Mouse (Mus musculus) embryonic facial prominence, embryonic 12.5 days (tissue): Measurements from ENCODE around the gene Bicdl1. TPM values are rescaled to one million over a fixed set of nuclear protein-coding genes. Genes with fewer than 3 reads are reported as not detected.

Experiments used
- ATAC-seq: fragments of 200-750 bp; cut with Nextera tagmentation; 2 replicates; pipeline ENCODE4 v1.8.0; 2017; ENCODE audit not compliant: insufficient number of reproducible peaks, insufficient read depth, low FRiP score, low TSS enrichment
- H3K27ac ChIP-seq: fragments of 300-500 bp; sonication (generic); 2 replicates; pipeline ENCODE4 v1.5.1; 2016; ENCODE audit warnings: mild to moderate bottlenecking
- H3K27me3 ChIP-seq: fragments of 300-500 bp; sonication (generic); 2 replicates; pipeline ENCODE4 v1.6.1; 2016; ENCODE audit warnings: mild to moderate bottlenecking, moderate library complexity
- H3K36me3 ChIP-seq: fragments of 300-500 bp; sonication (generic); 2 replicates; pipeline ENCODE4 v1.6.1; 2016; ENCODE audit warnings: mild to moderate bottlenecking
- H3K4me1 ChIP-seq: fragments of 300-500 bp; sonication (generic); 2 replicates; pipeline ENCODE4 v1.6.1; 2016
- H3K4me2 ChIP-seq: fragments of 300-500 bp; sonication (generic); replicated peaks from 2 replicates; pipeline ENCODE4 v1.6.1; 2016; ENCODE audit warnings: mild to moderate bottlenecking, moderate library complexity
- H3K4me3 ChIP-seq: fragments of 300-500 bp; sonication (generic); 2 replicates; pipeline ENCODE4 v1.5.1; 2016; ENCODE audit warnings: mild to moderate bottlenecking
- H3K9ac ChIP-seq: fragments of 300-500 bp; sonication (generic); 2 replicates; pipeline ENCODE4 v1.6.1; 2016; ENCODE audit warnings: mild to moderate bottlenecking, moderate library complexity
- H3K9me3 ChIP-seq: fragments of 300-500 bp; sonication (generic); 2 replicates; pipeline ENCODE4 v1.6.1; 2016; ENCODE audit warnings: mild to moderate bottlenecking, moderate library complexity
- WGBS: fragments of 180-500 bp; shearing (Covaris S2); methylation state at CpG from one replicate; pipeline ENCODE4 v1.1.7; 2016; 5-methylcytosine and 5-hydroxymethylcytosine counted together
- polyA plus RNA-seq: library from polyadenylated mRNA; unstranded; fragments of >200 nt; fragmentation: Nextera tagmentation; extraction: Ambion mirVana; gene quantifications from 2 replicates; pipeline ENCODE4 v1.2.1, GENCODE M21; 2016

Bicdl1 gene
- polyA plus RNA-seq, 1 experiment from 2014 or later, result 12.4 TPM

DNA sequence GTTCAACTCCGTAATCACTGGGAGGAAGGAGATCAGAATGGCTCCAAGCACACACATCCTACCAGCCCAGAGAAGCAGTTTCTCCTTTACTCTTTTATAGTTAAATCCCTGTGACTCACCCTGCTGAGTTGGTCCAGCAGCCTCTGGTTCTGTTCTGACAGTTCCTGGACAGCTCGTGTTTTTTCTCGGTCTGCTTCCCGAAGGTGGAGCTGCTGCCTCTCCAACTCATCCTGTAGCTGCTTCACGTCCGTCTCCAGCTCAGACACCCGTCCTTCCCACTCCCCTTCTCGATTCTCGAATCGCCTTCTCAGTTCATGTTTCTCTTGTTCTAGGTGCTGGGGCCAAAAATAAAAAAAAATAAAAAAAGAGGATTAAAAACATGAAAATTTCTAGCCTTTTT lies 7.0 kb downstream of the Bicdl1 start:
- Histone ChIP-seq H3K9ac (no peak overlapping the region), H3K4me3 (no peak overlapping the region), H3K27ac (no peak overlapping the region), H3K27me3 (0 out of 2 replicates have a peak, but pooled peaks cover 4% of the 10 kb centered on the region), H3K9me3 (no peaks in the 10 kb centered on the region), H3K4me2 (no peak overlapping the region), H3K4me1 (no peaks in the 10 kb centered on the region), H3K36me3 (no peaks in the 10 kb centered on the region)
- 86% methylated on average over 10 of the region's 10 CpGs for WGBS
- no peak for ATAC-seq

DNA sequence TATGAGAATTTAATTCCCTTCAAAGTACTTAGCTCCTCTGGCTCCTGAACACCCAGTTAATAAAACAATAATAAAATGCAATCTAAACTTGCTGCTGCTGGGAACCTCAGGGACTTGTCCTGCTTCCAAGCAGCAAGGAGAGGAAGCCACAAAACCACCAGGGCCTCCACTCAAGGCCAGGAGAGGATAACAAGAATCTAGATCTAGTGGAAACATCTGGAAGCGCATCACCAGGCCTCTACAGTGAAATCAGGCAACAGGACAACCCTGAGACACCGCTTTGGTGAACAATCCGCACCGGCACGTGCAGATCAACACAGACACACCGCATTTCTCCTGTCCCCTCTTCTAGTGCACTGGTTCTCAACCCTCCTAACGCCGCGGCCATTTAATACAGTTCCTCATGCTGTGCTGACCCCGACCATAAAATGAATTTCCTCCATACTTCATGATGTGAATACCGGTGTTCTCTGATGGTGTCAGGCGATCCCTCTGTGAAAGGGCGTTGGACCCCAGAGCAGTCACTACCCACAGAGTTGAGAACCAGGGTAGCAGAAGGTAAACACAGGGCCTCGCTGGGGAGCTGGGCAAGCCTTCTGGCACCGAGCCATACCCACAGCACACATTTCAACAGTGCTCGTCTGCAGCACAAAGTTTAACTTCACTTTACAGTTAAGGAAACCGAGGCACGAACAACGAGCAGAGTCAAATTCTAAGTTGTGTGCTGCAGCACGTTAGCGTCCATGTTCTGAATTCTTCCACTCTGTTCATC lies 9.0 kb downstream of the Bicdl1 start:
- H3K4me3 ChIP-seq, result no peak overlapping the region
- H3K27ac ChIP-seq, result 0 out of 2 replicates have a peak overlapping the region, but pooled peaks have one; percentile 6
- no peaks in the 10 kb centered on the region for H3K9me3 ChIP-seq
- no peak overlapping the region for H3K4me2 ChIP-seq
- no peak for ATAC-seq
- H3K4me1 ChIP-seq, result no peaks in the 10 kb centered on the region
- no peaks in the 10 kb centered on the region for H3K36me3 ChIP-seq
- H3K9ac ChIP-seq, result no peak overlapping the region
- WGBS, result 86% methylated on average over 21 of the region's 21 CpGs
- no peaks in the 10 kb centered on the region for H3K27me3 ChIP-seq

DNA sequence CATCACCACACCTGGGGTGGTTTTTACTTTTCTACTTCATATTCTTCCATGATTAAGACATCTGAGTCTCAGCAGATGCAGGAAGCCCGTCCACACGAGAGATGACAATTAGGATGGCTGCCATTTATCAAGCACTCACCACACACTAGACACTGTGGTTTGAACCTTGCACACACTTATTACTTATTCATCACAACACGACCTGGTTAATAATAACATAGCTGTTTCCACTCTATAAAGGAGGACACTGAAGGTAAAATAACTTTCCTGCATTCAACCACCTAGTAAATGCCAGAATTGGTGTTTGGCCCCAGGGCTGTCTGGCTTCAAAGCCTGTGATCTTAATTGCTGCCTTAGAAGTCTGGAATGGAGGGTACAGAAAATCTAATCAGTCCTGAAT lies 10.7 kb downstream of the Bicdl1 start:
- 54% methylated on average over 3 of the region's 3 CpGs for WGBS
- no peak for ATAC-seq

DNA sequence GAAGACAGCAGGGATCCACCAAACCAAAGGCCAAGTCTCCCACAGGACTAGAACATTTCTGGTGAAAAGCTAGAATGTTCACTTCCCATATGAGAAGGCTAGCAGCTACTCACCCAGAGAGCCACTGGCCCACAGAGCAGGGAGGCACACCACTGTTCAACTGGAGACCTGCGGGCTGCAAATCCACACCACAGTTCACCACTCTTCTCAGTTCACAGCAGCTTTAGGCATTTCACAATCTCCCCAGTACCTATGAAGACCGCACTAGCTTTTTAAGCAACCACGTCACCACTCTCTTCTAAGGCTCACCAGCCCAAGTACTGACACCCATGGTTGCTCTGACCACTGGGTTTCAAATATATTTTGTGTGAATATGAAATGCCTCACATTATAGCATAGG lies 13.7 kb downstream of the Bicdl1 start:
- WGBS, result 94% methylated on average over 3 of the region's 3 CpGs
- no peaks in the 10 kb centered on the region for H3K4me1 ChIP-seq
- no peaks in the 10 kb centered on the region for H3K27me3 ChIP-seq

More for the DNA sequence above, 10.7 kb downstream of the Bicdl1 start:
- Histone ChIP-seq H3K36me3 (no peaks in the 10 kb centered on the region), H3K9me3 (no peaks in the 10 kb centered on the region), H3K4me3 (no peak overlapping the region), H3K4me2 (no peak overlapping the region), H3K27ac (no peak overlapping the region), H3K27me3 (no peaks in the 10 kb centered on the region), H3K9ac (no peak overlapping the region), H3K4me1 (no peaks in the 10 kb centered on the region)

DNA sequence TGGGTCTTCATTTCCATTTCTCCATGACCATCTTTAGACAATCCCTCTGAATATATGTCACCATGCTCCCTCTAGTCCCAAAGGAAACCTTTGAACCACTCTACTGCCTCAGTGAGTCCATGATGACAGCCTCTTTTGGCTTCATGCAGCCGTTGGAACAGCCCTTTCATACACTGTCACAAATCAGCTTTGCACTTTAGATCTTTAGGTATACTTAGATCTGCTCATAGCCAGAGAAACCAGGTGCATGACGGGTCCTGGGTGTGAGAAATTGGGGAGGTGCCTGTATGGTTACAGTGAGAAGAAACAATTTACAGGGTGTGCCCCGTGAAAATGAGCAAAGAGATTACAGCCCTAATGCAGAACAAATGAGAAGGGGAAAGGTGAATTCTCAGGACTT lies 14.3 kb downstream of the Bicdl1 start:
- Histone ChIP-seq H3K4me1 (no peaks in the 10 kb centered on the region), H3K27me3 (no peaks in the 10 kb centered on the region), H3K9ac (no peak overlapping the region), H3K4me2 (no peak overlapping the region), H3K9me3 (no peaks in the 10 kb centered on the region), H3K27ac (no peak overlapping the region), H3K36me3 (no peaks in the 10 kb centered on the region), H3K4me3 (no peak overlapping the region)
- WGBS, result 89% methylated on average over 3 of the region's 3 CpGs
- ATAC-seq, result no peak

More for the DNA sequence above, 13.7 kb downstream of the Bicdl1 start:
- H3K4me3 ChIP-seq, result no peak overlapping the region
- no peak overlapping the region for H3K9ac ChIP-seq
- no peak overlapping the region for H3K27ac ChIP-seq
- H3K9me3 ChIP-seq, result no peaks in the 10 kb centered on the region
- H3K36me3 ChIP-seq, result no peaks in the 10 kb centered on the region
- ATAC-seq, result no peak
- no peak overlapping the region for H3K4me2 ChIP-seq

DNA sequence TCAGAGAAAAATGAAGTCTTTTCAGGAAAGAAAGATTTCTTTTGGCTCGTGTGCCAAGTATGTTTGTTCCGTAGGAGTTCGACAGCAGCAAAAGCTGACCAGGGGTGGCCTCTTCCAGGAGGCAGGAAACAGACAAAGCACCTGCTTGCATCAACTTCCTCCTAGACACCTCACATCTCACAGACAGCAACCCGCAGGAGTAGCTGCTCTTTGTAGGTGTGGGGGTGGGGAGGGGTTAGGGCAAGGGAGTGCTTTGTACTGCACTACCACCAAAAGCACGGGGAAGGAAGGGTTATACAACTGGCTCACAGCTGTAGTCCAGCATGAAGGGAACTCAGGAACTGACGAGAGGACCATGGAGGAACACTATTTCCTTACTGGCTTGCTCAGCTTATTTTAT lies 15.0 kb downstream of the Bicdl1 start:
- Histone ChIP-seq H3K4me2 (no peak overlapping the region), H3K27me3 (no peaks in the 10 kb centered on the region), H3K4me1 (no peaks in the 10 kb centered on the region), H3K9ac (no peak overlapping the region), H3K9me3 (no peaks in the 10 kb centered on the region), H3K27ac (no peak overlapping the region), H3K4me3 (no peak overlapping the region), H3K36me3 (no peaks in the 10 kb centered on the region)
- 75% methylated on average over 6 of the region's 6 CpGs for WGBS
- ATAC-seq, result no peak

DNA sequence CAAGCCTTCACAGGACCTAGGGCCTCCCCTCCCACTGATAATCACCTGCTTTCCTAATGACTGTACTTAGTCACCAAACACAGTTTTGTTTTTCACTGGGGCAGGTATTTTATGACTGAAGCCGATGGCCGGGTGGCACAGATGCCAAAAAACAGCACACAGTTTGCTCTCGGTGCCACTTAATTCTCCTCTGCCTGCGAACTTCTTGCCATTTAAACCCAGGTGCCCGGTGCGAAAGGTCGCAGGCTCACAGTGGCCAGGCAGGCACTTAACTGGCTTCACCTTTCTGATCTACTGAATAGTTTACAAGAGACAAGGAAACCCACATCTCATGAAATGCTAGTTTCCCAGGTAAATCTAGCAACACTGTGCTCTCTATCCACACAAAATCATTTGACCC lies 16.7 kb downstream of the Bicdl1 start:
- H3K4me3 ChIP-seq, result no peak overlapping the region
- no peak overlapping the region for H3K27ac ChIP-seq
- H3K9me3 ChIP-seq, result no peaks in the 10 kb centered on the region
- no peaks in the 10 kb centered on the region for H3K36me3 ChIP-seq
- H3K9ac ChIP-seq, result no peak overlapping the region
- 87% methylated on average over 7 of the region's 7 CpGs for WGBS
- H3K4me1 ChIP-seq, result no peaks in the 10 kb centered on the region
- ATAC-seq, result no peak
- H3K27me3 ChIP-seq, result no peaks in the 10 kb centered on the region
- no peak overlapping the region for H3K4me2 ChIP-seq

DNA sequence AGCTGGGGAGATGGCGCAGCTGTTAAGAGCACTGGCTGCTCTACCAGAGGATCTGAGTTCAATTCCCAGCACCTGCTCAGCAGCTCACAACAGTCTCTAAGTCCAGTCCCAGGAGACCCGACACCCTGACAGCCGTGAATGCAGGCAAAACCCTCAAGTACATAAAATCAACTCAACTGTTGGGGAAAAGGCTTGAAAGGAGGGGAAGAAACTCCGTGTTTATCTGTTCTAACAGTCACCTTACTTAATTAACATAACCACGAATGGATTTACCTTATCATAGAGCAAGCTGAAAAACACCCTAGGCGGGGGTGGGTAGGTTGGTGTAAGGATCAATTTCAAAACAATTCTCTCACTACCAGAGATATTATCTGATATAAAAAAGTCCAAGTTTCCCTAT lies 18.9 kb downstream of the Bicdl1 start:
- WGBS, result 73% methylated on average over 6 of the region's 6 CpGs
- Histone ChIP-seq H3K4me2 (no peak overlapping the region), H3K4me1 (no peaks in the 10 kb centered on the region), H3K36me3 (no peaks in the 10 kb centered on the region), H3K9ac (no peak overlapping the region), H3K27me3 (no peaks in the 10 kb centered on the region), H3K4me3 (no peak overlapping the region), H3K27ac (no peak overlapping the region), H3K9me3 (no peaks in the 10 kb centered on the region)
- no peak for ATAC-seq

DNA sequence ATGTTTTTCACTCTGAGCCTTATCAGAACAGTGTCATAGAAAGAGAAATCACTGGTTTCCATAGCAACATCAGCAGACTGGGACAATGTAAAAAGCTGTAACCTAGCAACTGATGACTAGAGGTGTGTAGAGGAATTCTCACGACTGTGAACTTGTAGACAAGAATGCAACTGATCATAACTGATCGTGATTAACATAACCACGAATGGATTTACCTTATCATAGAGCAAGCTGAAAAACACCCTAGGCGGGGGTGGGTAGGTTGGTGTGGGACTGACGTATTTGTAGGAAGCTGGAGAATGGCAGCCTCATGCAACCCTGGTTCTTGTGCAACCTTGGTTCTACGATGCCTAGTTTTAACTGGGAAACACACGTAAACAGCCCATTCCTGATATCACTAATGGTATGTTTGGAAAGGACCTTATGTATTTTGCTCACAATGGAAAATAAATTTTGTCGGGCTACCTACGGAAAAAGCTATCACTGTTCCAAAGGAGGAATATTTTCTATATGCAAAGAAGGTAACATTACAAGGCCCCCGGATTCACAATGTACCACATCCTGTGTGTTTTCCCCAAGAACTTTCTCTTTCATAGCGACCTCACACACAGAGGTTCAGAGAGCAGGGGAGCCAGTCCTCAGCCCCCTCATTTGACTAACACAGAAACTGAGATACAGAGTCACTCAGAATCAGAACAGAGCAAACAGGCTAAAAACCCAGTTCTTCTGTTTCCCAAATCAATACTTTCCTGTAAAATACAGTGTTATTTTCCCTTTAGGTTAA lies 19.6 kb downstream of the Bicdl1 start:
- Histone ChIP-seq H3K27ac (no peak overlapping the region), H3K4me3 (no peak overlapping the region), H3K9me3 (no peaks in the 10 kb centered on the region), H3K27me3 (no peaks in the 10 kb centered on the region), H3K36me3 (no peaks in the 10 kb centered on the region), H3K4me1 (no peaks in the 10 kb centered on the region), H3K9ac (no peak overlapping the region), H3K4me2 (no peak overlapping the region)
- no peak for ATAC-seq
- 83% methylated on average over 11 of the region's 11 CpGs for whole genome bisulfite sequencing

DNA sequence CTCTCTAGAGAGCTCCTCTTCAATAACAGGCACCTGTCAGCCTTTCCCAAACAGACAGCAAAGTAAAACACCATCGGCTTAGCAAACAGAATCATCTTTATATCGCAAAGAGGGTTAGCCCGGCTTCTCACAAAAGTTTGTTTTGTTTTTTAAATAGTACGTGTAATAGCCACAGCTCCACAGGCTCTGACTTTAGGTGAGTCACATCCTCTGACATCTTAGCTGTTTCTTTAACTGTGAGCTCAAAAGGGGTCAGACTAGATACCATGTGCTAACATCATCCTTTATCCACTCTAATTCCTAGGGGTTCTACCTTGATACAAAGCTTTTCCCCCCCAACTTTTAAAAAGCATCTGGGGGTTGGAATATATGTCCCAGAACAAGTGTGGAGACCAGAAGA lies 21.2 kb downstream of the Bicdl1 start:
- Histone ChIP-seq H3K27ac (no peak overlapping the region), H3K36me3 (no peaks in the 10 kb centered on the region), H3K27me3 (no peaks in the 10 kb centered on the region), H3K4me3 (no peak overlapping the region), H3K4me2 (no peak overlapping the region), H3K4me1 (no peaks in the 10 kb centered on the region), H3K9ac (no peak overlapping the region), H3K9me3 (no peaks in the 10 kb centered on the region)
- ATAC-seq, result no peak
- 83% methylated on average over 4 of the region's 4 CpGs for WGBS

DNA sequence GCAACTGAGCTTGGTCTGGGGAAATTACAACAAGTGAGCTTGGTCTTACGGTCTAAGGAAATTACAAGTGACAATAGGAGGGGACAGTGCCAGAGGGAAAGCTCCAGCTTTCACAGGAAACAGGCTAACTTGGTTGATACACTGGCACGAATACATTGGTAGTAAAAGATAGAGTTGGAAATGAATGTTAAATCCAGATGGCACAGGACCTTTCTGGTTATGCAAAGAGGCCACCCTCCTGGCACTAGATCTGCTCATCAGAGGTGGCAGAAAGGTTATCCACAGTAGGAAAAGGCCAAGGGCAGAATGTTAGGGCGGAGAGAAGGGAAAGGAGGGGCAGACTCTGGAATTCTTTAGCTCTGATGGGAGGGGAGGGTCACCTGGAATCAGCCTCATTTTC lies 22.5 kb downstream of the Bicdl1 start:
- ATAC-seq, result no peak
- whole genome bisulfite sequencing, result 45% methylated on average over 3 of the region's 3 CpGs
- Histone ChIP-seq H3K36me3 (no peaks in the 10 kb centered on the region), H3K9ac (no peak overlapping the region), H3K4me2 (no peak overlapping the region), H3K4me3 (no peak overlapping the region), H3K4me1 (no peaks in the 10 kb centered on the region), H3K27me3 (no peaks in the 10 kb centered on the region), H3K27ac (no peak overlapping the region), H3K9me3 (no peaks in the 10 kb centered on the region)

DNA sequence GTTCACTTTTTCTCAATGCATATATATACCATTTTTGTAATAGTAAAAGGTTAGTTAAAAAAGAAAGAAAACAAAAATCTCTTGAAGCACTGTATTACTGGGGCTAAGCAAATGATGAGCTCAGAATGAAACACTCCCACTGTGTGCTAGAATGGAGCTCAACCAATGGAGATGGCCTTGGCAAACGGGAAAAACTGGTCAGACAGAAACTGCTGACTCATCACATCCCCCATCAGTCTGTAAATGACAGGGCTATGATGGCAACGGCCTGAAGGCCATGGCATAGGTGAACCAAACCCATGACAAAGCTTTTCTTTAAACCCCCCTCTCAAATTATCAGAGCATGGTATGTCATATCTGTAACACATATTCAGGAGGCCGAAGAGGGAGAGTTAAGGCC lies 29.4 kb downstream of the Bicdl1 start:
- WGBS, result 59% methylated on average over 3 of the region's 3 CpGs
- Histone ChIP-seq H3K9ac (no peak overlapping the region), H3K27me3 (no peaks in the 10 kb centered on the region), H3K4me1 (peaks cover 5% of the 10 kb centered on the region; the same call in 1 of the 2 replicates), H3K27ac (no peak overlapping the region), H3K4me3 (no peak overlapping the region), H3K4me2 (no peak overlapping the region), H3K9me3 (no peaks in the 10 kb centered on the region), H3K36me3 (no peaks in the 10 kb centered on the region)
- ATAC-seq, result no peak
